Mouse (Mus musculus): ENCODE data around the gene C530008M17Rik.

C530008M17Rik gene

DNA sequence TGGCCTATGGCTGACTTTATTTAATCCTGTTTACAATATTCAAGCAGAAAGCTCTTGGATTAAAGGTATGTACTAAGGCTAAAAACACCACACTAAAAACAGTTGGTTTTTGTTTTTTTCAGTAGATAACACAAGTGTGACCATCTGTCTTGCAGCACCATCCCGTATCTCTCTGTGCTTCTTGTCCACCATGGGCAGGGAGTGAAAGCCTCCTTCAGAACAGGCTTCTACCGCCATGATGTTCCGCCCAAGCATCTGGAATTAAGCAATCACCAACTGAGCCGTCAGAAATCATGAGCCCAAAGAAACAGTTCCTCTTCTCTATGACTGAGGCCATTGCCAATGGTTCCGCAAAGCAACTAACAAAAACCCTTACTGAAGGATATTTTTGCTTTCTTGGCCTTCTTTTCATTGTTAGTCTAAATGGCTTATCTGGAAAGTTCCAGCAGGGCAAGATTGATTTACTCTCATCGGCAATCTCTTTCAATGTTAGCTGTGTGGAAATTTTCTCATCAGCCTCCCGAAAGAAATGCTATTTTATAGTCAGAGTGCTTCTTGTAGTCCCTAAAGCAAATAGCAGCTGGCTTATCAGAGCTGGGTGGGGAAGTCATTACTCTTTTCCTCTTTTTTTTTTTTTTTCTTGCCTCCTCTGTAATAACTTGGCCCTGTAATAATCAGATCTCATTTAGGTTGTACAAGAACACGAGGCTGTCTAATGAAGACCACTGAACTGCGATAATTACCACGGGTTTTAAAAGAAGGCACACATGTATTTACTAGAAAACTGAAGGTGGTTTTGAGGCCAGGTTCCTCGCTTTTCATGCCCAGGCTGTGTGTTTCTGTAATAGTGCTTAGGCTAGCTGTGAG, 49.2 kb downstream of the C530008M17Rik start:
- no peak for DNase-seq

DNA sequence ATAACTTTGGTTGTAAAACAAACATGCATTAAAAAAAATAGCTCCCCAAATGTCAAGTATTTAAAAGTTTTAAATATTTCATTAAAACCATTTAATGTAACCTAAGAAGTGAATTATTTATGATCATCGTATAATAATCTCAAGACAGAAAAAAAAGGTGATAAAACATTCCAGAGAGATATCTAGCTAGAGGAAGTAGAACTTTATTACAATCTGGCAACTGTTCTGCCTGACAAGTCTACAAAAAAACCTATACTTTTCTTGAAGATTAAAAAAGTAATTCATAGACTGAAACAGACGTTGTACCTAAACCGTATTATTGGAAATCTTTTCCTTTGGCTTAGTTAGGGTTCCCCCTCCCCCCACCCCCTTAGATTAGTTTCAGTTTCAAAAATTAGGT, 50.8 kb downstream of the C530008M17Rik start:
- no peak for DNase-seq

DNA sequence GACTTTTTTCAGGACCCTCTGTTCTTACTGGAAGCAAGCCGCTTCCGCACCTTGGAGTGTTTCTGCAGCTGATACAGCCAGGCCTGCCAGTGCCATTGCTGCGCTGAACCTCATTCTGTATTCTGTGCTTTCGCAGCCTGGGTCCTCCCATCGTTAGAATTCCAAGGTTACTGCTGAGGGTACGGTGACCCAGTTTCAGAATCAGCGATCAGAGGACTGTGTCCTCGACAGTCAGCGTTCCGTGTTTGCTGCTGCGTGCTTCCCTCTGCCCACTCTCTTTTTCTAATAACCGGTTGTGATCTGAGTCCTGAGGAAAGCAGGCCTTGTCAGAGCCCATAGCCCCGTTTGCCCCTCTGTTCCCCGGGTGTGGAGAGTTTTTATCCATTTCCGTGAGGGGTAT, 51.7 kb downstream of the C530008M17Rik start:
- DNase-seq, result no peak

DNA sequence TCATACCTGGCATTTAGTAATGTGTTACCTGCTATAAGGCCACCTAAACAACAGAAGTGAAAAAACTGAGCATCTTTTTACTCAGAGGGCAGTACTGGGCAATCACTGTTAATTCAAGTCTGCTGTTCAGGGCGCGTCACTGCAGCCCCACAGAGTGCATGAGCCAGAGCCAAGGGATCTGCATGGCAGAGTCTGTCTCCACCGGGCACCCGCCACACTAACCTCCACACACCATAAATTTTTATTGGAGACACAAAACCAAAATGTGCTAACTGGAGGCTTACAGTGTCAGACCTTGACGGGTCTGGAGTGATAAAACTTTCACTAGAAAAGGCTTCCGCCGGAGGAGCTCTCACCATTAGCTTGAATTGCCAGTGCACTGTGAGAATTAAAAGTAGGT, 57.4 kb downstream of the C530008M17Rik start:
- DNase-seq, result no peak

DNA sequence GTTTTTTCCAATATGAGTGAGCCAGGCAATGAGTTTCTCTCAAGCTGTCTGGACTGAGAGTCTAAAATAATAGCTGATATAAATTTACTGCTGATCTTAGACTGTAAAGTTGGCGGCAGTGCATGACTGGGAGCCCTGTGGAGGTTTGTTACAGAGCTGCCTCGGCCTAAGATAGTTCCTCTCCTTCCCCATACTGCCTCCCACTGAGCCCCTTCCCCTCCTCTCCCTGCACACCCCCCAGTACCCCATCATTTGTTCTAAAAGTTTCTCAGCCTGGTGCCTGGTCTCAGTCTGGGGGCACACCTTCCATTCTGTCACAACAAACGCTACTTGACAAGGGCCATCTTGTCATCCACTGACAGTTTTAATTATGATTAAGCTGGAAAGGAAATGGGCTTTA, 63.6 kb downstream of the C530008M17Rik start:
- DNase-seq, result no peak

DNA sequence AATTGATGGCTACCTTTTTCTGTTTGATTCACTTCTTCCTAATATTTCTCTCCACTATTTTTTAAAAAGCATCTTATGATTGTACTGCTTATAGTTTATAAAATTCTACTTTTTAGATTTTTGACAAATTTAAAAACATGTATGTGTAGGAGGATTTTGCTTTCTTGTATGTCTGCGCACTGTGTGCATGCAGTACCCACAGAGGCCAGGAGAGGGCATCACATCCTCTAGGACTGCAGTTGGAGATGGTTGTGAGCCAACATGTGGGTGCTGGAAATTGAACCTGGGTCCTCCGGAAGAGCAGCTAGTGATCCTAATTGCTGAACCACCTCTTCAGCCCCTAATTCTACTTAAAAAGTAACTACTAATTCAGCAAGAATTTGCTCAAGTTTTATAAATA, 68.6 kb downstream of the C530008M17Rik start:
- peak; percentile 18 for DNase-seq

DNA sequence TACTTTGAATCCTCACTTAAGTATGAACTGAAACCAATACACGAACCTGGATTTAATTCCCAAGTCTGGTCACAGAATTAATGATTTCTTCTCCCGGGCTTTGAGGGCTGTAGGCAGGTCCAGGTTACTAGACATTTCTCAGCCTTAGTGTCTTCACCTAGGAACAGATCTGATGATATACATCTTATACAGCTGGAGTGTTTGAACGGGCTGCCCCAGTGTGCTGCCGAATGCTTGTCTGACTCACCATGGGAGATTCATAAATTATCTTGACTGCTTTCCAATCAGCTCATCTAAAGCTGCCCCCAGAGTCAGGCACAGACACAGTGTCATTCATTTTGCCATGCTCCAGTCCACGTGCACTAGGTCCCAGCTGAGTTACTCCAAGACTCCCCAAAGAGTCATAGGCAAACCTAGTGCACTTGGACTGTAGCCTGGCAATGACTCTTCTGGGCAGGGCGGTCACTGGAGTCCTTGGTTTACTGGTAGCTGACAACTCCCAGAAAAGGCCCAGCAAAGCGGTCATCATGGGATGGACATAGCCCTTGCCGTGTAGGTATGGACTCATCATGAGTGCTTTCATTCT, 70.3 kb downstream of the C530008M17Rik start:
- DNase-seq, result no peak

DNA sequence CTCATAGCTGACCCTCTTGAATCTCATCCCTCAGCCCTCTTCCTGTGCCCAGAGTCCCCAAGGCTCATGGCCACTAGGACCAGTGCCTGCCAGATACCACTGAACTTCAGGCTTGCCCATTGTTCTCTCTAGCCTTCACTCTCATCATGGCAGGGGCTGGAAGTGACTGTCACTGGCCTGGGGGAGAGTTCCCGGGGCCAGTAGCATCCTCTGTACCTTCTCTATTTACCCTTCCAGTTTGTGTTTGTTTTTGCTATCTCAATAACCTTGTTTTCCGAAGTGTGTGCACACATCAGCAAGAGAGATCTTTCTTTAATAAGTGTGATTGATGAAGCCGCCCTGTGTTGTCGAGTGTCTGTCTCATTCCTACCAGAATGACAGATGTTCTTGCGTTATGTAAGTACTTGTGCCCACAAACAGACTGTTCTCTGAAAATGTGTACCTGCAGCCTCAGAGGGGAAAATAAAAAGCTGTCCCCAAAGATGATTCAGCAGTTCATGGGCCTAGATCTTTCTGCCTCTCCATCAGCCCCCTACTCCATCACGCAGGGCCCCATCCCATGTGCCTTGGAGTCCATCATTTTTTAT, 76.8 kb downstream of the C530008M17Rik start:
- no peak for DNase-seq

DNA sequence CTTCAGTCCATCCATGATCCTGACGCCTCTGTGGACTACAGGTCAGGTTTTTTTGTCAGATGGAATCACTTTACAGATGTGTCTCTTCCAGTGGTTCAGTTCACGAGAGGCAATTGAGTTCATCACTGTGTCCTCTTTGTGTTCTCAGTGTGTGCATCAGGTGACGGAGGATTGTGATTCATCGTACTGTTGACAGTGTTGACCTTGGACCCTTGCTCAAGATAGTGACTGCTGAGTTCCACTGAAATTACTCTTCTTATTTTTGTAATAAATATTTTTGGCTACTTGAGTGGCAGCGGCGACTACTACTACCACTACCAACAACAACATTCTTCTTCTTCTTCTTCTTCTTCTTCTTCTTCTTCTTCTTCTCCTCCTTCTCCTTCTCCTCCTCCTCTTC, 85.2 kb downstream of the C530008M17Rik start:
- no peak for DNase-seq

DNA sequence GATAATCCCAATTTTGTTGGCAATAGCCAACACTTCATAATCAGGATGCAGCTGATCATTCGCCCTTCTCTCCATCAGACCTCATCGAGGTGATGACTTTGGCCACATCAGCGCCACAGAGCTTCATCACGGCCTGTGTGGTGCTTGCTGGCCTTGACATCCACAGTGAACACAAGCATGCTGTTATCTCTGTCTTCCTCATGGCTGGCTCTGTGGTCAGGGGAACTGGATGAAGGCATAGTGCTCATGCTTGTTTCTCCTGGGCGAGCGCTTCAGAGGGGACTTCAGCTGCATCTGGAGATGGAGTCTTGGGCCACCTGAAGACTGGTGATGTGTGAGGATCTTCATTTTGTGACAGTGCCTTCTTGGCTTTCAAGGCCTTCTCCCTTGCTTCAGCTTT, 85.8 kb downstream of the C530008M17Rik start:
- no peak for DNase-seq

DNA sequence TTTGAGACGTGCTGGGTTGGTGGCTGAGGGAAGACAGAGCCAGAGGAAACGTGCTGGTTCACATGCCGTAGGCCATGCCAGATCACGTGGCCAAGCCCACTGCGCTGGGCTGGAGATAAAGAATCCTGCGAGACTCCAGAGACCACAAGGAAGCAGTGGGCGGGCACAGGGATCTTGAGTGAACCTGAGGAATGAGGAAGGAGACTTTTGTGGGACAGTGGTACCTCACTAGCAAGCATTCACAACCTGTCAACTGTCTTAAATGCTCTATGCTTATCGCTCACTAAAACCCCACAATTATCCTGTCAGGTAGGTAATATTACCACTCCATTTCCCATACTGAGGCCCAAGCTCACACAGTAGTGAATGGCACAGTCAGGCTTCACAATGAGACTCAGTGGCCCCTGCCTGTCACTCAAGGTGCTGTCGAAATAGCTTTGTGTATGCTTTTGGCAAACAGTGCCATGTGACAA, 88.5 kb downstream of the C530008M17Rik start:
- DNase-seq, result no peak

DNA sequence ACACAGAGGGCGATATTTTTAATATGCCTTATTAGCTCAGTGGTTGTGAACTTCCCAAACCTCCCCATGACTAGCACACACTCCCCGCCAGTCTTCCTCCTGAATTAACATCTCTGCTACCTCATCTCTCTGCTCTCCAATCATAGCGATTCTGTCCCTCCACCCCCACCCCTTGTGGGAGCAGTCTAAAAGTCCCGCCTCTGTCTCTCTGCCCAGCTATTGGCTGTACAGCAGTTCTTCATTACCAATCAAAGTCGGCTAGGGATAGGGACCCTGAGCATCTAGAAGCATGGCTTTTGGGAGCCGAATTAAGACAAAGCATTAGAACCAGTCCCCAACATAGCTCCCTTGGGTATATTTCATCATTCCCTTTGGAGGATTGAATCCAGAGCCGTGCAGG, 91.5 kb downstream of the C530008M17Rik start:
- DNase-seq, result no peak

DNA sequence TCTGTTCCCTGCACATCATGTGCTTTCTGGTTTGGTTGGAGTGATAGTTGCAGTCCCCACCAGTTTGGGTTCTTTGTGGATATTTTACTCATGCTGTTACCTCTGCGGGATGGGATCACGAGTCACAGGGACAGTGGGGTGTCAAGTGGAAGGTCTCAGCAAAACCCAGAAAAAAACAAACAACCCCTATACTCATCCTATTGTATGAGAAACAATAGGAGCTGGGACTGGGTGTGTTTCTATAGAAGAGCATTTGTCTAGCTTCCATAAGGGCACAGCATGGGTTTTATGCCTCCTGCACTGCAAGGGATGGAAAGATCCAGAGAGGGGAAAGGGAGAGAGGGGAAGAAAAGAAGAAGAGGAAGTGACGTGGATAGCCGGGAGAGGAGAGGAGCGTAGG, 96.0 kb downstream of the C530008M17Rik start:
- no peak for DNase-seq

DNA sequence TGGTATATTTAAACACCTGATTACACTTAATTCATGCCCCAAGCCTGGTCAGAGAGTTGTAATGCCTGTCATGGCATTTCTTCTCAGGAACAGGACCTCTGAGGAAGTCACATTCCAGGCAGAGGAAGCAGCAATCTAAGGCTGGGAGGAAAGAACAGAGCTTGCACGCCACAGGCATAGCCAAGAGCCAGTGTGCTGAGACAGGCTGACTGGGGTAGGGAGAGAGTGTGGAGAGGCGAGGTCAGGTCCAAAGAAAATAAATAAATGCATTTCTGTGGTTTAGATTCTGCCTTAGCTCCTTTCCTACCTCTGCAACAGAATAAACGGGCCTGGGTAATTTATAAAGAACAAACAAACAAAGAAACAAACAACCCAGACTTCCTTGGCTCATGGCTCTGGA, 104.0 kb downstream of the C530008M17Rik start:
- no peak for DNase-seq

DNA sequence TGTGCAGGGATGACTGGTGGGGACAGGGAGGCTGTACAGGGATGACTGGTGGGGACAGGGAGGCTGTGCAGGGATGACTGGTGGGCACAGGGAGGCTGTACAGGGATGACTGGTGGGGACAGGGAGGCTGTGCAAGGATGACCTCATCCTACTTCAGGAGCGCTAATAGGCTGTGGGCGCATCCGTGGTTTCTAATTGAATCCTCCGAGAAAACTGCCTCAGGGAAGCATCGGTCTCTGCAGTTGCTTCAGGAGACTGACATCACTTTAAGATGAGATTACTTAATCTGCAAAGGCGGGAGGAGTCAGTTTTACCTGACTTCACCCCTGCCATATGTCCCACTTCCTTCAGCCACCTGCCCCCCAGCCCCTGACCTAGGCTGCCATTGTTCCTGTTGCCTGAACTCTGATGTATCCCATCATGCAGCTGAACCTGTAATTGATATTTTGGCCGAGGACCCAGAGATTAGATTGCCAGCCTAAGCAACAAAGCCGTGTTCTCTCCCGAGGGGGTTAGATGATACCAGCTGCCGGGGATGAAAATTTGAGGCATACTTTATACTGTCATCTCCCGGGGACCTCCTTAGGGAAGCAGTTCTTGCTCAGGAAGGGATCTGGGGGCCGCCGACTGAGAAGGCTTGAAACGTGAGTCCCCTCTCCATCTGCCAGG, 105.9 kb downstream of the C530008M17Rik start:
- DNase-seq, result no peak

DNA sequence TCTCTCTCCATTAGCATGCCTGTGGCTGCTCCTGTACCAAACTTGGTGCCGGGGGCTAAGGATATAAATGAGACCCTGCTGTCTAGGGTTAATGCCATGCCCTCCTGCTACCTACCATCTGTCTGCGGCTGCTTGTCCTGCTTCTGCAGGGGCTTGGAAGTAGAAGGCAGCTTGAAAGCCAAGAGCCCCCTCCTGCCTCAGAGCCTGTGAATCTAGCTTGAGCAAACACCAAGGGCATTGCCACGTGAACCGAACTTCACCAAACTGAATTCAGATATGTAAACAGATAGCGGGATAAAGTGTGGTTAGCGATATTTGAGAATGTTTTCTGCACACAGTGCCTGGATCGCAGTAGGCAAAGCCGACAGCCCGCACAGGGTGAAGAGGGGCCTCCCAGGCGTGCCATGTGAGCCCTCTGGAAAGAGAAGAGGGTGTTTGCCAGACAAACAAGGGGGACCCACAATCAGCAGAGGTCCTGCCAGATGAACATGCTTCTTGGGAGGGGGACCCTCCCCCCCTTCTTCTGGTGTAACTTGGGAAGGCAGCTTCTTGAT, 106.9 kb downstream of the C530008M17Rik start:
- no peak for DNase-seq

DNA sequence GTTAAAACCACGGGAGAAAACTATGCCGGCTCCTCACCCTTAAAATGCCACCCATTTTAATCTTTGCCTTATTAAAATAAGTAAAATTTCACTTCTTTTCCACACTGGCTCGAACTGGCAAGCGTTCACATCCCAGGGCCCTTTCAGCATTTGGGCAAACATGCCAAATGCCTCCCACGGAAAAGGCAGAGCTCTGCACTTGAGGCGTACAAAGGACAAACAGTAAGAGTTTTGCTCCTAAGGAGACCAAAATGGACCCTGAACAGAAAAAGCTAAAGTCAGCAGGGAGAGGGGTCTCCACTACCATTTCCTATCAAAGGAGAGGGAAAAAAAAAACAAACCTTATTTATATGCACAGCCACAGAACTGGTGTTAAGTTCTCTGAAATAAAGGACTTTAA, 107.4 kb downstream of the C530008M17Rik start:
- no peak for DNase-seq

DNA sequence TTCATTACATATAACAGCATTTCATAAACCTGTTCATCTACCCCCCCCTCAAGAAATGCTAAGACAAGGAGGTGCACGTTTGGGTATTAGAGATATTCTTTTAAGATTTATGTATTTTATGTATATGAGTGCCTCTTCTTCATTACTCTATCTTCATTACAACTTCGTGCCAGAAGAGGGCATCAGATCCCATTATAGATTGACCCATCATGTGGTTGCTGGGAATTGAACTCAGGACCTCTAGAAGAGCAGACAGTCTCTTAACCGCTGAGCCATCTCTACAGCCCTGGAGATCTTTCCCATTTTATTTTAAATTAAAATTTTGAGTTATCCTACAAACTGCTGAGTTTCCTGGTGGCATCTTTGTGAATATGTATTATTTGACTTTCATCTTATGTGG, 112.7 kb downstream of the C530008M17Rik start:
- no peak for DNase-seq

DNA sequence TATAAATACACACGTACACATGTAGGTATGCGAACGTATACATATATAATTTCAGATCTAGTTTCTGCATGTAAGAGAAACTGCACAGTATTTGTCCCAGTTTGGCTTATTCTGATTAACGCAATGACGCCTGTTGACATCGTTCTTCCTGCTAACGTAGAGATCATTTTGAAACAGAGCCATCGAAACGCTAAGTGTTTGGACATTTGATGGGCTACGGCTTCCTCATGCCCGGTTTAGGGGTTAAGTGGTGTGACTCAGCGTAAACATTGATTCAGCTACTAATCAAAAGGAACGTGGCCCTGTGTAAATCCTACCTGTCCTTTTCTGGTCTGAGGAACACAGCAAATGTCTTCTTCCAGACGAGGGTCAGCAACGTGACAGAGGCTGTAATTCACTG, 113.3 kb downstream of the C530008M17Rik start:
- DNase-seq, result no peak

DNA sequence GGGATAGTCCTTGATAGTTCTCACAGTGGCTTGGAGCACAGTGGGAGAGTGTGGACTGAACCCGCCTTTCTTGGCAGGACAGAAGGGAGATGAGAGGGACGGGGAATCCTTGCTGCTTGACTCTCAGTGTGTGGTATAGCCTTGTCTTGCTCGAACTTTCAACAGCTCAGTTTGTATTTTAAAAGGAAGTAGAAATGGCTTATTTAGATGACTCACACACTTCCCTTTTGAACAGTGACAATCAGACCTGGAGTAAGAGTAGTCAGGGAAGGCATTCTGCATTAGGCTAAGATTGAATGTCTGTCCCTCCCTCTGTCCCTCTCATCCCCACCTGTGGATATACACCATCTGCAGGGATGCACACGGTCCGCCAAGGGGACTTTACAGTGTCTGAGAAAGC, 115.1 kb downstream of the C530008M17Rik start:
- DNase-seq, result no peak

DNA sequence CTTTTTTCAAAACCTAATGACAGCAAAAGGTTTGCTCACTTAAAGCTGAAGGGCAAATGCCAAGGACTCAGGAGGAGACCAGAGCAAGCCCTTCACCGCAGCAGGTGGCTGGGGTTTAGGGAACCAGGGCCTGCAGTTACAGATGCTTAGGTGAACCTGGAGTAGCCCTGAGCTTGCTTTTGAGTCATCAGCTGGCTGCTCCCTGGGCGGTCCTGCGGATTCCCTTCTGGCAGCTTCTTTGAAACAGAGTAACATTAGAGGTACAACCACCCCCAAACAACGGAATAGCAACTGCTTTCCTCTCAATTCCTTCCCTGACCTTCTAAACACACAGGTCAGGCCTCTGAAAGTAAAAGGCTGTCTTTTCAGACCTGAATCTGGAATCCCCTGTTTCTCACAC, 116.5 kb downstream of the C530008M17Rik start:
- DNase-seq, result no peak

DNA sequence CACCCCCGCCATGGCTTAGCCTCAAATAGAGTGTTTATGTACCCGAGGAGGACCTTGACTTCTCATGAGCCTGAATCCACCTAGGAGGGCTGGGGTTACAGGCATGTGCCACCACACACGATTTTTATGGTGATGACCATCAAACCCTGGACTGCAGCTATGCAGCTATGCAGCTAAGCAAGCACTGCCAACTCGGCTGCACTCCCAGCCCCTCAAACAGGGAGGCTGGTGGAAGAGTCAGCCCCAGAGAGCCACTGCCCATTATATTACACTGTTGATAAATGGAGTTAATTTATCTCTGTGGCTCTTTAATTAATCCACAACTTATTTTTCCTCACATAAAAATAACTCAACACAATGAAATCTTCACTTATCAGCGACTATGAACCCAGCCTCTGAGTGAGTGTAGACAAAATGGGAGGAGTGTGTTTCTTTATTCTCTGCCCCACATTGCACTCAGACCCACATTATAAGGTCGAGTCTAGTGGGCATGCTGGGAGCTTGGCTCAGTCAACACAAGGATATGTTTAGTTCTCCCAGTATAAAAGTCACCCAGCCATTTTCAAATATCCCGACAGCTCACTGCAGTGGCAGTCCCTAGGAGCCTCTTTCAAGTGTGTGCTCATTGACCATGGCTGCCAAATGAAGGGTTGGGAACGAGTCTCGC, 117.3 kb downstream of the C530008M17Rik start:
- no peak for DNase-seq

All from thymus, postnatal 4 days (tissue).